Mouse (Mus musculus) heart, embryonic 11.5 days (tissue): Measurements from ENCODE around the gene Crybb1. TPM values are rescaled to one million over a fixed set of nuclear protein-coding genes. Genes with fewer than 3 reads are reported as not detected.

Source experiments
- ATAC-seq: fragments of 200-750 bp; cut with Nextera tagmentation; replicated peaks from 2 replicates; pipeline ENCODE4 v1.8.0; 2017; ENCODE audit warnings: moderate library complexity; ENCODE audit not compliant: insufficient number of reproducible peaks, low FRiP score, low TSS enrichment
- H3K27ac ChIP-seq: fragments of 300-500 bp; sonication (generic); 2 replicates; pipeline ENCODE4 v1.5.1; 2014; ENCODE audit warnings: mild to moderate bottlenecking, low read depth, low read length
- H3K27me3 ChIP-seq: fragments of 300-500 bp; sonication (generic); 2 replicates; pipeline ENCODE4 v1.6.1; 2014; ENCODE audit warnings: mild to moderate bottlenecking, low read length, mixed read lengths; ENCODE audit not compliant: control insufficient read depth, insufficient read depth
- H3K36me3 ChIP-seq: fragments of 300-500 bp; sonication (generic); 2 replicates; pipeline ENCODE4 v1.6.1; 2014; ENCODE audit warnings: mild to moderate bottlenecking, low read length, moderate library complexity, mixed read lengths; ENCODE audit not compliant: control insufficient read depth, insufficient read depth
- H3K4me1 ChIP-seq: fragments of 300-500 bp; sonication (generic); 2 replicates; pipeline ENCODE4 v1.6.1; 2014; ENCODE audit warnings: low read length; ENCODE audit not compliant: control insufficient read depth, insufficient read depth
- H3K4me2 ChIP-seq: fragments of 300-500 bp; sonication (generic); 2 replicates; pipeline ENCODE4 v1.6.1; 2014; ENCODE audit warnings: mild to moderate bottlenecking, moderate library complexity
- H3K4me3 ChIP-seq: fragments of 300-500 bp; sonication (generic); 2 replicates; pipeline ENCODE4 v1.5.1; 2014; ENCODE audit warnings: low read depth, low read length
- H3K9ac ChIP-seq: fragments of 300-500 bp; sonication (generic); 2 replicates; pipeline ENCODE4 v1.6.1; 2014; ENCODE audit warnings: mild to moderate bottlenecking, low read depth, low read length, moderate library complexity
- H3K9me3 ChIP-seq: fragments of 300-500 bp; sonication (generic); replicated peaks from 2 replicates; pipeline ENCODE4 v1.6.1; 2016; ENCODE audit warnings: low read length; ENCODE audit not compliant: control insufficient read depth
- WGBS: fragments of 180-500 bp; shearing (Covaris S2); extraction: QIAGEN DNeasy Blood & Tissue Kit; methylation state at CpG from one replicate; pipeline ENCODE4 v1.1.7; 2014; ENCODE audit not compliant: insufficient replicate concordance; 5-methylcytosine and 5-hydroxymethylcytosine counted together
- polyA plus RNA-seq: library from polyadenylated mRNA; unstranded; fragments of >200 nt; fragmentation: Nextera tagmentation; extraction: Ambion mirVana; gene quantifications from 2 replicates; pipeline ENCODE4 v1.2.1, GENCODE M21; 2014

The Crybb1 gene
- not detected in 2 replicates for polyA plus RNA-seq

DNA sequence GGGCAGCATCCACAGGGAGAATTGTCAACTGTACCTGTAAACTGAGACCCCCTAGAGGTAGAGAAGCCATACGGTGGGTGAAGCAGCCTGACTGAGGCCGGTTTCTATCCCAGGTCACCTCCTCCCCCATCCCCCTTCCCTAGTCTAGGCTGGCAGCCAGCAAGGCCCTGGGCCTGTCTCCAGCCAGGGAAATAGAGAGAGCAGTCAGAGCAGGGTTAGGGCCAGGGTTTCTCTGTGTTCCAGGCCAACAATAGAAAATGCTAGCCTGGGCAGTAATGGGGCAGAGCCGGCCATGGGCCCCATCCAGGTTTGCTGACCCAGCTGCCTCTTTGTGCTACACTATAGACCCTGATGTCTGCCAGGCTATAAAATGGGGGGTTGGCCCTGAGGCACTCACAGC, at the start of gene Crybb1:
Gene Crybb1, plus strand, starts transcription at position 390 of the 400 bp plus-strand sequence.
- H3K9ac ChIP-seq: no peak within 1 kb of the TSS

DNA sequence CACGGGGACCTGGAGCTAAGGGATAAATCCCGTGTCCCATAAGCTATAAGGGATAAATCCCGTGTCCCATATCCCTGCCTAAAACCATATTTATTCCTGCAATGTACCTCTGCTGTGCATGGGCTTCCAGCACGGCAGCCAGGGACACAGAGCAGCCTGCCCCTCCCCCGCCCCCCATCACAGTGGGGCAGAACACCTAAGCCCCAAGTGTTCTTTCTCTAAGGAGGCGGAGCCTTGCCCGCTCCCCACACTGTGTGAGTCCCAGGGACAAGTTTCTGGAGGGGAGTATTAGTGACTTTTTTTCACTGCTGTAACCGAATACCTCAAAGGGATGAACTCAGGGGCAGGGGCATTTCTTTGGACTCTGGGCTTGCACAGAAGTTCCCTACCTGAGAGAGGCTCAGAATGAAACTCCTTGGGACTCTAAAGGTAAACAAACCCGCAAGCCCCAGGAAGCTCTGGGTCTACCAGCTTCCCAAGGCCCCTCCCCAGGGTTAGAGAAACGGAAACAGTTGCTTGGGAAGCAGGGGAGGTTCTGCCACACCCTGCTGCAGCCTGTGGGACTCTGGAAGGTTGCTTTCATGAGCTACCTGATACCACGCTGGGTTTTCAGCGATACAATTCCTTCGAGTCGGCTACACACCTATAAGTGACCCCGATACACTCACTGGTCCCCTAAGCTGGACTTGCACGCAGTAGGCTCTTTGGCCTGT, 48.9 kb upstream of the Crybb1 start:
- peaks cover 6% of the 10 kb centered on the region for H3K4me1 ChIP-seq
- H3K27ac ChIP-seq: no peak overlapping the region
- H3K36me3 ChIP-seq: no peaks in the 10 kb centered on the region
- no peak overlapping the region for H3K4me3 ChIP-seq
- 19% methylated on average over 16 of the region's 16 CpGs for WGBS
- no peak overlapping the region for H3K9ac ChIP-seq
- no peak for ATAC-seq
- H3K4me2 ChIP-seq: peak overlapping the region; percentile 38
- H3K27me3 ChIP-seq: peaks cover 5% of the 10 kb centered on the region; the same call in 1 of the 2 replicates
- H3K9me3 ChIP-seq: no peaks in the 10 kb centered on the region

More for the DNA sequence above, at the start of gene Crybb1:
- no peak for ATAC-seq
- Histone ChIP-seq H3K4me3 (no peak within 1 kb of the TSS), H3K27me3 (no peaks in the 10 kb centered on the region), H3K4me1 (0 out of 2 replicates have a peak, but pooled peaks cover 5% of the 10 kb centered on the region), H3K27ac (no peak within 1 kb of the TSS), H3K9me3 (no peaks in the 10 kb centered on the region), H3K4me2 (no peak within 1 kb of the TSS), H3K36me3 (no peaks in the 10 kb centered on the region)
- 51% methylated on average over 3 of the region's 3 CpGs for WGBS

DNA sequence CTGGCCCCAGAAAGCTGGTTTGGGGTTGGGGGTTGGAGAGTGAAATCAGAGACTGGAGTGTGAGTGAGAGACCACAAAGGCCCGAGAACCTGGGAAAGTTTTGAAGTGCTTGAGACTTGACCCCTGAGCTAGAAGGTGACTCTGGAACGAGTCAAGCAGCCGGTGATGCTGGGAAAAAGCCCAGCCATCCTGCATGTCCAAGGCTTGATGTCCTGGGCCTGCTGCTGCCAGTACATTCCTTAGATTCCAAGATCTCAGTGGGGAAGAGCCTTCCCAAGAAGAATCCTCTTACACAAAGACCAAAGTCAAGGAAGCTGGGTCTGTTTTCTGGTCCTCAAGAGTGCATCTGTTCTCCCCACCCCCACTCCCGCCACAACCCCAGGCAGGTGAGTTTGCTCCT, 47.3 kb upstream of the Crybb1 start:
- H3K9me3 ChIP-seq: no peaks in the 10 kb centered on the region
- H3K4me2 ChIP-seq: no peak overlapping the region
- H3K27ac ChIP-seq: no peak overlapping the region
- no peak overlapping the region for H3K9ac ChIP-seq
- no peak for ATAC-seq
- H3K27me3 ChIP-seq: peaks cover 5% of the 10 kb centered on the region; the same call in 1 of the 2 replicates
- WGBS: 21% methylated on average over 4 of the region's 4 CpGs
- peaks cover 8% of the 10 kb centered on the region for H3K4me1 ChIP-seq
- no peaks in the 10 kb centered on the region for H3K36me3 ChIP-seq
- no peak overlapping the region for H3K4me3 ChIP-seq

DNA sequence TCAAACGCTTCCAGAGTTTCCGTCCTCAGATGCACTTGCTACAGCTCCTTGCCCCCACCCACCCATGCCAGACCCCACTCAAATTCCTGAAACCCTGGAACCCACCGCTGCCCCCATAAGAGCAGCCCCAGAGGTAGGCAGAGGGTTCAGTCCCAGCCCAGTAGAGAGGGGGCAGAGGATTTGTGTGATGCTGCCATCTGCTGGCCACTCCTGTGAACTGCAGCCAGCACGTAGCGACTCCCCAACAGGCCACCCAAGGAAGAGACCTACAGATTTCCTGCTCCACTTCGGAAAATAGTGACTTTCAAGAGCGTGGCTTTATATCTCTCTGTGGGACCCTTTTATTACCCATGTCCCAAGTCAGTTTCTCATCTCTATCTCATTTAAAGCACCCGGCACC, 45.5 kb upstream of the Crybb1 start:
- H3K36me3 ChIP-seq: no peaks in the 10 kb centered on the region
- no peak overlapping the region for H3K9ac ChIP-seq
- H3K4me1 ChIP-seq: peaks cover 8% of the 10 kb centered on the region
- no peak for ATAC-seq
- H3K4me3 ChIP-seq: no peak overlapping the region
- H3K9me3 ChIP-seq: no peaks in the 10 kb centered on the region
- H3K27ac ChIP-seq: no peak overlapping the region
- peaks cover 11% of the 10 kb centered on the region; the same call in 1 of the 2 replicates for H3K27me3 ChIP-seq
- WGBS: 29% methylated on average over 8 of the region's 8 CpGs
- H3K4me2 ChIP-seq: no peak overlapping the region

DNA sequence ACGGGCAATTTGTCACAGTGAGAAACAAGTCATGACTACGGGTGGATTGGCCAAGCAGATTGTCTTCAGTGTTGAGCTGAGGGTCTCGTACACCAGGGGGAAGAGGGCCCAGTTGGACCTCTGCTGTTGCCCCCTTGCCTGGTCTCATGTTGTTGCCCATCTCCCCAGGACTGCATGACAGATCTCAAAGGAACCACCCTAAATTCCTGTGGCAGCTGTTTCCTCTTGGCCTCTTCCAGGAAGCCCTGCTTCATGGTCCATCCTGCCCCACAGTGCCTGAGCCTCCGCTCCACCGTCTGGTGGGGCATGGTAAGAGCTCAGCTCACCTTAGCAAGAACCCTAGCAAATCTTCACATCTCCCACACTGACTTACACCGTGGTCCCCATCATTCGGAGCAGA, 43.7 kb upstream of the Crybb1 start:
- H3K4me3 ChIP-seq: no peak overlapping the region
- H3K9ac ChIP-seq: no peak overlapping the region
- peaks cover 17% of the 10 kb centered on the region for H3K27me3 ChIP-seq
- H3K36me3 ChIP-seq: no peaks in the 10 kb centered on the region
- no peak overlapping the region for H3K4me2 ChIP-seq
- H3K9me3 ChIP-seq: no peaks in the 10 kb centered on the region
- WGBS: 88% methylated on average over 7 of the region's 7 CpGs
- 0 out of 2 replicates have a peak, but pooled peaks cover 2% of the 10 kb centered on the region for H3K4me1 ChIP-seq
- no peak for ATAC-seq
- no peak overlapping the region for H3K27ac ChIP-seq

DNA sequence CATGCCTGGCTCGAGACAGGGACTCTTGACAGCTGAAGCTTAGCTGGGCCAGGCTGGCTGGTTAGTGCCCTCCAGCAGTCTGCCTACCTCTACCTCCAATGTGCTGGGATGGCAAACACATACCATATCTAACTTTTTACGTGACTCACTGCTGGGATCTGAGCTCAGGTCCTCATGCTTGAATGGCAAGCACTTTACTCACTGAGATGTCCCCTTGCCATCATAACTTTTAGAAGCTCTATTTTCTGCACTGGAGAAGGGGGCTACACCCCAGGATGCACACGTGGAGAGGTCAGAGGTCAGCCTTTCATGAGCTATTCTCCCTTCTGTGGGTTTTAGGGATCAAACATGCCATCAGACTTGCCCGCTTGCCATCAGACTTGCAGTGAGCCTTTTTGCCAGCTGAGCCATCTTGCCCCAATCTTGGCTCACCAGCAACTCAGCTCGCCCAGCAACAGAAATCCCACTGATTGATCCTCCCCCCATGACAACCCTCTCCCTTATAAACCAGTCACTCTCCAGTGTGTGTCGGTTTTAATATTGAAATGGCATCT, 42.8 kb upstream of the Crybb1 start:
- peaks cover 24% of the 10 kb centered on the region for H3K27me3 ChIP-seq
- H3K4me2 ChIP-seq: no peak overlapping the region
- no peaks in the 10 kb centered on the region for H3K9me3 ChIP-seq
- no peak overlapping the region for H3K4me3 ChIP-seq
- H3K27ac ChIP-seq: no peak overlapping the region
- no peak overlapping the region for H3K9ac ChIP-seq
- 0 out of 2 replicates have a peak, but pooled peaks cover 2% of the 10 kb centered on the region for H3K4me1 ChIP-seq
- WGBS: 72% methylated on average over 6 of the region's 6 CpGs
- no peak for ATAC-seq
- no peaks in the 10 kb centered on the region for H3K36me3 ChIP-seq

DNA sequence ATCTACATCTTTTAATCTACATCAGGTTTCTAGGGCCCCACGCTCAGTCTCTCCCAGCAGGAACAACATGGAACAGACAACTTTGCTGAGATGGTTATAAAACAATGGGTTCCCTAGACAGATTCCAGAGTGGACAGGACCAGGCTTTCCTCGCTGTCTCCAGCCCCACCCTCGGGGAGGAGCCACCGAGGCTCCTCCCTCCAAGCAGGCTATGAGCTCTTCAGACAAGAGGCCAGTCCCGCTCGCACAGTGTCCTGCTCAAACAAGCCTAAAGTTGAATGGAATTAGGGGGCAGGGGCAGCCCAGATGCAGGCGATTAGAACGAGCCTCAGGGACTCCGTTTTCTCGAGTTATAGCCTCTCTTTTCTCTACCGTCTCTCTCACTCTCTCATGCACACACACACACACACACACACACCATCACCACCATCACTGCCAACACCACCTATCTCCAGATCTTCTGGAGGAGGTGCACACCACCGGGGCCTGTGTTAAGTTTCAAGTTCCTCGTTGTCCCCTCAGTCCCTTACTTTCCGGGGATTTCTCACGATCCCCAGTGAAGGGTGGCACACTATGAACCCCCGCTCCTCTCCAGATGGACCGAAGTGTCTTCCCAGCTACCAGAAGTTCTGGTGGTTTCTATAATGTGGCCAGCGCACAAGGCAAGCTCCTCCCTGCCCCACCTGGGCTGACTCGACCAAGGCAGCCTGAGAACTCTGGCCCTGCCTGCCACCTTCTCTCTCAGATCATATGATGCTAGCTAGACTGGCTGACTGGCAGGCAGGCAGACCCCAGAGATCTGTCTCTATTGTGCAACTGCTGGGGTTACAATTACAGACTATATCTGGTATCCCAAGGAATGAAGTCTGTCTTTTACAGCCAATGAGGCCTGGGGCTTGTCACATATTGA, 42.0 kb upstream of the Crybb1 start:
- 39% methylated on average over 19 of the region's 19 CpGs for WGBS
- H3K9me3 ChIP-seq: no peaks in the 10 kb centered on the region
- H3K27ac ChIP-seq: no peak overlapping the region
- no peak overlapping the region for H3K4me3 ChIP-seq
- no peaks in the 10 kb centered on the region for H3K36me3 ChIP-seq
- no peak overlapping the region for H3K4me2 ChIP-seq
- H3K9ac ChIP-seq: no peak overlapping the region; the same call in 1 of the 2 replicates
- H3K4me1 ChIP-seq: 0 out of 2 replicates have a peak, but pooled peaks cover 2% of the 10 kb centered on the region
- ATAC-seq: no peak
- H3K27me3 ChIP-seq: peaks cover 28% of the 10 kb centered on the region

DNA sequence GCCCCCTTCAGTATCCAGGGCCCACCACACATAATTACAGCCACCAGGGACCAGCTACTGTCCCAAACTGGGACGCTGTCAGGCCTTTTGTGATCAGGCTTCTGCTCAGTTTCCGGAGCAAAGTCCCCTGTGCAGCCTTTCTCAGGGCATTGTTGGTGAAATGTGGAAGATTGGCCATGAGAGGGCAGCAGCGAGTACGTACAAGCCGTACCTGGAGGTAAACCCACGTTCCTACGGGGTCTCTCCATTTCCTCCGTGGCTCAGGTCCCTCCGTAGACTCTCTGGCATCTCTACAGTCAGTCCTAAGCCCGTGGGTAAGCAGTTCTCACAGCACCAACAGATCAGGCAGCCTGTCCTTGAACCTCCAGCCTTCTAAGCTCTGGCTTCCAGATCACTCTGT, 41.2 kb upstream of the Crybb1 start:
- H3K36me3 ChIP-seq: no peaks in the 10 kb centered on the region
- no peak for ATAC-seq
- no peak overlapping the region for H3K4me3 ChIP-seq
- H3K9me3 ChIP-seq: no peaks in the 10 kb centered on the region
- WGBS: 6% methylated on average over 10 of the region's 10 CpGs
- peak overlapping the region; percentile 17; the same call in 1 of the 2 replicates for H3K4me2 ChIP-seq
- no peak overlapping the region for H3K9ac ChIP-seq
- peaks cover 31% of the 10 kb centered on the region for H3K27me3 ChIP-seq
- peaks cover 5% of the 10 kb centered on the region; the same call in 1 of the 2 replicates for H3K4me1 ChIP-seq
- H3K27ac ChIP-seq: no peak overlapping the region
